Mouse (Mus musculus): ENCODE data around the gene Apaf1.
A peak's percentile ranks its signal among the peaks of the same experiment; 100 is the strongest.

Apaf1 gene

GRCm38 (mm10) chr10:91082550-91083392, at the start of gene Apaf1, which contains the start of gene Ikbip:
Gene Apaf1 (minus strand): TSS chr10:91082770.
Gene Ikbip (plus strand): TSS chr10:91082940.
- DNase-seq (ENCODE audit: low read depth, low spot score): peak; percentile 99

DNA sequence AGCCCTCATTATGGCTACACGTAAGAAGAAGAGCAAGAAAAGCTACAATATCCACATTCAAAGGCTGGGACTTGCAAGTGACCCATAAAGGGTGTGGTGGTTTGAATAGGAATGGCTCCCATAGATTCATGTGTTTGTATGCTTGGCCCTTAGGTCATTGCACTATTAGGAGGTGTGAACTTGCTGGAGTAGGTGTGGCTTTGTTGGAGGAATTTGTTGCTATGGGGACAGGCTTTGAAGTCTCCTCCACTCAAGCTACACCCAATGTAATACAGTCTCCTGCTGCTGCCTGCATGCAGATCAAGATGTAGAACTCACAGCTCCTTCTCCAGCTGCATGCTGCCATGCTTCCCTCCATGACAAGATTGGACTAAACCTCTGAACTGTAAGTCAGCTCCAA, 49.0 kb upstream of the Apaf1 start:
- DNase-seq (ENCODE audit: low read depth, low spot score): no peak

DNA sequence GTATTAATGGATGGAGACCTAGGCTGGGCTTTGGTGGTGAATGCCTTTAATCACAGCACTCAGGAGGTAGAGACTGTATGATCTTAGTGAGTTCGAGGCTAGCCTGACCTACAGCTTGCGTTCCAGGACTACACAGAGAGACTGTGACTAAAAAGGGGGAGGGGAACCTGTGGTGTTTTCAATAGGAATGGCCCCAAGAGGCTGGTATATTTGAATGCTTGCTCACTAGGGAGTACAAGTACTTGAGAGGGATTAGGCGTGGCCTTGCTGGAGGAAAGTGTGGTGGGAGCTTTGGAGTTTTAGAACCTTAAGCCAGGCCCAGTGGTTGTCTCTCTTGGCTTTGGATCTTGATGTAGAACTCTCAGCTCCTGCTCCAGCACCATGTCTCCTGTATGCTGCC, 48.2 kb upstream of the Apaf1 start:
- DNase-seq (ENCODE audit: low read depth, low spot score): no peak

DNA sequence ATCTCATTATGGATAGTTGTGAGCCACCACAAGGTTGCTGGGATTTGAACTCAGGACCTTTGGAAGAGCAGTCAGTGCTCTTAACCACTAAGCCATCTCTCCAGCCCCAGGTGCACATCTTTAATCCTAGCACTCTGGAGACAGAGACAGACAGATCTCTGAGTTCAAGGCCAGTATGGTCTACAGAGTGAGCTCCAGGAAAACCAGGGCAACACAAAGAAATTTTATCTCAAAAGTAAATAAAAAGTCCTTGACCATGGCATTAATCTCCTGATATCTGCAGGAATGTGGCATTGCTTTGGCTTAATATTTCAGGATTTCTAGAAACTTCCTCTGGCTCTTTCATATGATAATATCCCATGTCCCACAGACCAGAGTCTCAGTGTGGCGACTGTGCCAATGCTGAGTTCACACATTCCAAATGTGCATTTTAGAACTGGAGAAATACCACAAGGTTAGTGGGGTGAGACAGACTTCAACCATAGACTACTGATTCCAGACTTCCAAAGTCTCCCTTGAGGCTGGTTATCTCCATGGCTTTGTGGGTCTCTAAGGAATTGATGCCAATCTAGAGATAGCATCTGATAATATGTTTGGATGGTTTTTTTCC, 46.1 kb upstream of the Apaf1 start:
- no peak for DNase-seq (ENCODE audit: low read depth, low spot score)

DNA sequence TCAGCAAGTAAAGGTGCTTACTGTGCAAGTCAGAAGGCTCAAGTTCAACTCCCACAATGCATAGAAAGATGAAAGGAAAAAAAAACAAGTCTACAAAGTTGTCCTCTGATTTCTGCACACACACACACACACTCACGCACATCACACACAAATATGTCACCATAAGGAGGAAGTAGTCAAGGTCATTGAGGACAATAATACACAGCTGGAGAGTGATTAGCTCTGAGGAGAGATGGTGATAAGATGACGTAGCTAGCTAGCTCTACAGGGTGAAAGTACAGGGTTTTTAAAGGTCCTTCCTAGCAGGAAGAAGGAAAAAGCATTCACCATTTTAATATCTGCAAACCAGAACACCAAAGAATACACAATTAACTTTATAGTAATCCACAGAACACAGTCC, 44.8 kb upstream of the Apaf1 start:
- no peak for DNase-seq (ENCODE audit: low read depth, low spot score)

DNA sequence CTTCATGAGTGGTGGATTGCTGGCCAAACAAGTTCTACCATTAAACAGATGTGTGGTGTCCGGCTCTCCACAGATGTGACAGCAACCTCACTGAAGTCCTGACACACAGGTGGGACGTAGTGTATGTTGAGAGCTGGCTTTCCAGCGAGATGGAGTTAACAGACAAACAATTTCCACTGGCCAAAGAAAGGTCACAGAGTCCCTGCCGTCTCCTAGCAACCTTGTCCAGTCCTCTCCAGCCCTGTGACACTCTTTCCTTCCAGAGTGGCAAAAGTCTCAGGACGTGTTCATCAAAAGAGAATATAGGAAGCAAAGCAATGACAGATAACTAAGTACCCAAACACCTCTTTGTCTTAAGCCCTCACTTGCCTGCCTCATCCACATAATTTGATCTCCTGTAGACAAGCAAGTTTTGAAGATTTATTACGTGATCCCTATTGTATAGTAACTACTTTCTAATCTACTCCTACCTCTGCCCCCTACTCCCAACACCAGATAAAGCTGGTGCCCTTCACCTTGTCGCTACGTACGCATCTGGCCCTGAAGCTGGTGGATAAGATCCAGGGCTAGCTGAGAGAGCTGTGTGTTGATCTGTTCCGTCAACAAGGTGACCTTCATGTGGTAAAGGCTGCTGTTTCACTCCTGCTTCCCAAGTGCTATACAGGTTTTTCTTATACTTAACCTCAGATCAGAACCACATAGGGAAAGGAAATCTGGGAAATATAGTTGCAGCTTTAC, 44.2 kb upstream of the Apaf1 start:
- DNase-seq (ENCODE audit: low read depth, low spot score): no peak

- DNase-seq (ENCODE audit: low read depth, low spot score): peak; percentile 97
These were observed 41.6 kb upstream of the Apaf1 start, which contains the start of gene Slc25a3 for GRCm38 (mm10) chr10:91123828-91124822. Gene Slc25a3 (minus strand): TSS chr10:91124059.

DNA sequence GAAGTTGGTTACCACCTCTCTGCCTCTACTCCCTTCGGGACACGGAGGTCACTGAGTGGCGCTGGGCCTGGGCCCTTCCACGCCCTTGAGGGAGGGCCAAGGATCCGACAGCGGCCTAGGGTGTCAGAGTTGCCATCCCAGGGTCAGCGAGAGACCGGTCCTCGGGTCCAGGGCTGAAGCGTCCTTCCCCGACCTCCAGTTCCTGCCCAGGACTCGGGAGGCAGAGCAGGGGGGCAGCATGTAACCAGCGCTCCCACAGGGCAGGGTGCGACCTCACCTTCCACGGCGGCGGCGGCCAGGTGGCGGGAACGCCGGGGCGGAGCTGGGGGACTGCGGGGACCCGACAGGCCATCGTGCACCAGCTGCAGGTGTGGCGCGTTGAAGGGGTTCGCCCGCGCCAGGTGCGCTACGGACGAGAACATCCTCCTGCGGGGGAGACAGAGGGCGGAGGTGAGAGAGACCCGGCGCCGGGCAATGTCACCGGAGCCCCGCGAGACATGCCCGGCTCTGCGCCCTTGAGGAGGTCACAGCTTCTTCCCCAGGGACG, 40.8 kb upstream of the Apaf1 start:
- DNase-seq (ENCODE audit: low read depth, low spot score): no peak

- DNase-seq (ENCODE audit: low read depth, low spot score): no peak
These were observed 40.1 kb upstream of the Apaf1 start for GRCm38 (mm10) chr10:91122646-91123045.

DNA sequence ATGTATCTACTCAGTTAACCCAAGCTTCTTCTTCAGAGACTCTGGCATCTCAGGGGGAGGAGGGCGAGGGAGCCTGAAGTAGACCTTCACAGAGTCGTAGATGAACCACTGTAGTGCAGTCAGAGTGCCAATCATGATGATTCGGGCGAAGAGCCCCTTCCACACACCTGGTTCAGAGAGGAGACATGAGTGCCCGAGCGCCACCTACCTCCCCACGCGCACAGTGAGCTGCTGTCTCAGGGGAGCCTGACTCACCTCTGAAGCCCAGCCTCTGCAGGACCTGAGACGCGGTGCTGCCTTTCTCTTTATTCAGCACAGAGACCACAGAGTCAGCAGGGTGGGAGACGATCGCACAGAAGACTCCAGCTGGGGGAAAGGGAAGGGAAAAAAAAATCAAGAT, 34.4 kb upstream of the Apaf1 start:
- DNase-seq (ENCODE audit: low read depth, low spot score): no peak

GRCm38 (mm10) chr10:91109841-91110240, 27.3 kb upstream of the Apaf1 start:
- DNase-seq (ENCODE audit: low read depth, low spot score): no peak

DNA sequence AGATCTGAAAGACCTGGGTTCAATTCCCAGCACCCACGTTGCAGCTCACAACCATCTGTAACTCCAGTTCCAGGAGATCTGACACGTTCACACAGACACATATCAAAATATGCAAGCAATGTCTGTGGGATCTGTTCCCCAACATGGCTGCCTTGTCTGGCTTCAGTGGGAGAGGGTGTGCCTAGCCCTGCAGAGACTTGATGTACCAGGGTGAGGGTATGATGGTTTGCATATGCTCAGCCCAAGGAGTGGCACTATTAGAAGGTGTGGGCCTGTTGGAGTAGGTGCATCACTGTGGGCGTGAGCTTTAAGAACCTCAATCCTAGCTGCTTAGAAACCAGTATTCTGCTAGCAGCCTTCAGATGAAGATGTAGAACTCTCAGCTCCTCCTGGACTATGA, 23.4 kb upstream of the Apaf1 start:
- no peak for DNase-seq (ENCODE audit: low read depth, low spot score)

DNA sequence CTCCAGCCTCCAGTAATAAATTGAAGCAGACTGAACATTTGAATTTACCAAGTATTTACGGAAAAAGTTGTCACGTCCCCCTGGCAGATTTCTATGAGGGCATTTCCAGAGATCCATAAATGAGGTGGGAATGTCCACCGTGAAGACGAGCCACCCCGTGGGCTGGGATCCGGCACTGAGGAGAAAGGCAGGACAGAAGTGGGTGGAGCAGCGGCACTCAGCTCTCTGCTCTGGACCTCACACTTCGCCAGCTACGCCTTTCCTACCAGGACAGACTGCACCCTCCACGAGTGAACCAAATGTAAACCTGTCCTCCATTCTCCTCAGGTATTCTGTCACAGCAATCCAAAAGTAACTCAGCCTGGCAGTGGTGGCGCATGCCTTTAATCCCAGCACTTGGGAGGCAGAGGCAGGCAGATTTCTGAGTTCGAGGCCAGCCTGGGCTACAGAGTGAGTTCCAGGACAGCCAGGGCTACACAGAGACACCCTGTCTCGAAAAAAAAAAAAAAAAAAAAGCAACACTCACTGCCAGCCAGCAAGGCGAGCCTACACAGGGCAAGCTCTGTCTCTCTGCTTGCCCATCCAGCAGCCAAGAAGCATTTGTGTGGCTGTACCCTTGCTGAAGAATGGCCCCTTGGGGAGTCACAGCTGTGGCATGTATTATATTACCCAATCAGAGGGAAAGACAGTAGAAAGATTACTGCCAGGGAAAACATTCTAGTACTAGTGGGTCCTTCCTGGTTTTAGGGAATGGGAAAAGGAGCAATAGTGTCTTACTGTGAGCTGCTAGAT, 20.4 kb upstream of the Apaf1 start:
- DNase-seq (ENCODE audit: low read depth, low spot score): no peak

DNA sequence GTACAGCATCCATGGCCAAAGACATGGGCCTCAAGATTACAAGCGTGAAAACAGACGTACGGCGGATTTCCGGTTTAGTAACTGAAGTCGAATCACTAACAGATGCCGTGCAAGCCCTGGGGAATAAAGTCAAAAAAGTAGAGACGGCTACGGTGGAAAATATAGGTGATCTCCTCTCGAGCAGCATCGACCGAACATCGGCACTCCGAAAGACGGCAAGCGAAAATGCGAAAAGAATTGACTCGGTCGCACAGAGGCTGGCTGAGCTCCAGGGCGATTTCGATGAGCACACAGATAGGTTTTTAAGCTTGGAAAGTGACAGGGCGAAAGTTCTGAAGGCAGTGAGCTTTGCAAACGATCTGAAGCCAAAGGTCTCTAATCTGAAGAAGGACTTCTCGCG, 19.4 kb upstream of the Apaf1 start:
- no peak for DNase-seq (ENCODE audit: low read depth, low spot score)

DNA sequence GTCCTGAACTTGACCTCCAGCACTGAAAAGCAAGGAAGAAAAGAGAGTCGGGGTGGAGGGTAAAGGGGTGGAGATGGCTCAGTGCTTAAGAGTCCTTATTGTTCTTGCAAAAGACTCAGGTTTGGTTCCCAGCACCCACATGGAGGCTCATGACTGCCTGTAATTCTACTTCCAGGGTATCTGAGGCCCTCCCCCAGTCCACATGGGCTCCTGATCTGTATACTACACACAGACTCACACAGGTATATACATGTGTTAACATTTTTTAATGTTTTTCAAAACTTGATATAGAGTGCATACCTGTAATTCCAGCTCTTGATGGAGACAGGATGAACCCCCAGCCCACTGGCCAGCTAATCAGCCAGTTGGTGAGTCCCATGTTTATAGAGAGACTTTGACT, 17.5 kb upstream of the Apaf1 start:
- DNase-seq (ENCODE audit: low read depth, low spot score): no peak

GRCm38 (mm10) chr10:91098056-91098455, 15.5 kb upstream of the Apaf1 start:
- no peak for DNase-seq (ENCODE audit: low read depth, low spot score)

GRCm38 (mm10) chr10:91094251-91095104, 11.9 kb upstream of the Apaf1 start:
- DNase-seq (ENCODE audit: low read depth, low spot score): no peak

DNA sequence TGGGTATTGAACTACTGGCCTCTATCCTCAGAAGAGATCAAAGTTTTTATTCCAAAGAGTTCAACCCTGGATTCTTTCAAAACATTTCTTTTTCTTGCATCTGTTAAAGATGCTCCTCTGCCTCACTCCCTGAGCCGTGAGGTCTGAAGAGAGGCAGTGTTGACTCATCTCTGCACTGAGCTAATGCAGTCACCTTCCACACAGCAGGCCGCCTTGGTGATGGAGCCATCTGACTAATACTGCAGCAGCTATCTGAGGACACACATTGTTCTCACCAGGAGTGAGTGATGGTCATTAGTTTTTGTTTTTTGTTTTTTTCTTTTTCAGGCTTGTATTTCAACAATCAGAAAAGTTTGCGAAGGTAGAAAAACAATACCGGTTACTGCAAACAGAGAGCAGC, 10.2 kb upstream of the Apaf1 start:
- DNase-seq (ENCODE audit: low read depth, low spot score): no peak

- no peak for DNase-seq (ENCODE audit: low read depth, low spot score)
These were observed 890 bp upstream of the Apaf1 start for GRCm38 (mm10) chr10:91083393-91083927.

Measured in retina, adult 2 months (tissue).